Mouse (Mus musculus): ENCODE data around the gene Igsf8. TPM values are rescaled to one million over a fixed set of nuclear protein-coding genes. Genes with fewer than 3 reads are reported as not detected.

The Igsf8 gene
- polyA plus RNA-seq, 1 experiment from 2014 or later: 142 TPM

DNA sequence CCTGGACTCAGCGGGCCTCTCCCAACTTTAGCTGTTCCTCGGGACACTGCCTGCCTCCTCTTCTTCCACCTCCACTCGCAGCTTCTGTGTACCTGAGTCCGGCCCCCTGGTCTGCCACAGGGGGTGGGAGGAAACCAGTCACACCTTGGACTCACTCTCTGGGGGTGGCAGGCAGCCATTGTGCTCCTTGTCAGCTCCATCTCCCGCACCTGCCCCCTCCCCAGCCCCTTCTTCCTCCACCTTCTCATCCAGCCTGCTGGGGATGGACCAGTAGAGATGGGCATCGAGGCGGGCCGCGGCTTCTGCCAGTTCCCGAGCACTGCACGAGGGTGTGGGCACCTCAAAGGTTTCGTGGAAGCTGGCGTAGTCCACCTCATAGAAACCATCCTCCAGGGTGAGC is 61.3 kb downstream of the Igsf8 start:
- DNase-seq (ENCODE audit: low spot score): no peak
- Histone ChIP-seq H3K27me3 (ENCODE audit: insufficient read depth, poor library complexity, severe bottlenecking) (peaks cover 64% of the 10 kb centered on the region), H3K4me1 (replicated peaks) (peaks cover 77% of the 10 kb centered on the region), H3K9me3 (no peaks in the 10 kb centered on the region), H3K36me3 (peaks cover 36% of the 10 kb centered on the region), H3K27ac (peak overlapping the region; percentile 46), H3K4me3 (no peak overlapping the region)
- WGBS: 57% methylated on average over 13 of the region's 13 CpGs

DNA sequence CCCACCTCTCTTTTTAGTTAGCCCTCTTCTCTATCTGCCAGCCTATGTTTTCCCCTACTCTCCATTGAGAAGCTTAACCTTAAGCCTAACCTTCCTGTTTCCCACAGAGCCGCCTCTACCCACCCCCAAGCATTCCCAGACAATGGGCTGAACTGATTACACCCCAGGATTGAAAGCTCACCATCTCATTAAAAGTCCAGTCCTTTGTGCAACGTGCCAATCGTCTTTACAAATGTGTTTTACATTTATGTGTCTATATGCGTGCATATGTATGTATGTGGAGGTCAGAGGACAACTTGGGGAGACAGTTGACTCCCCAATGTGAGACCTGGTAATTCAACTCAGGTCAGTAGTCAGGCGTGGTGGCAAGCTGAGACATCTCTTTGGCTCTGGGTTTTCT is 61.9 kb downstream of the Igsf8 start:
- H3K27ac ChIP-seq: peak overlapping the region; percentile 46; the same call in 1 of the 2 replicates

DNA sequence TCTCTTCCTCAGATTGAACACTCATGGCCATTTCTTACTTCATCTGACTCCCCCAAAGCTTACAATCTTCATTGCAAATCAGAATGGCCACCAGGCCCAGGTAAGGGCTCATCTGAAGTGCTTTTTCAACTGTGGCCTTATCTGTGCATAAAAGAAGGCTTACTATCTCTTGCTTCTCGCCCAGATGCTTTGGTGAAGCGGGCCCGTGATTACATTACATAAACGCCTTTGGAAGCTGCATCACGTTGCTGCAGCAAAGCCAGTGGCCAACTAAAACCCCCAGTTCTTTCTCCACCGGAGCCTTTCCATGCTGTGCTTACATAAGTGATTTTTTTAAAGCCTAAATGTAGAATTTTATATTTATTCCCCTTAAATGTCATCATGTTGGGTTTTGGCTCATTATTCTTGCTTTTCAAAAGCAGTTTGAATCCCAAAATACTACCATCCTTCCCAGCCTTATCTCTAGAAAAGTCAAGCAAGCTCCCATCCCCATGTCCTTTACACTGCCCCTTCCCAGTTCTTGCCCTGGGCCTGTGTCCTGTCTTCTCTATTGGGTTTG is 62.4 kb downstream of the Igsf8 start:
- WGBS: 63% methylated on average over 6 of the region's 6 CpGs
- Histone ChIP-seq H3K4me1 (replicated peaks) (peaks cover 75% of the 10 kb centered on the region), H3K27ac (peak overlapping the region; percentile 57), H3K4me3 (no peak overlapping the region), H3K27me3 (ENCODE audit: insufficient read depth, poor library complexity, severe bottlenecking) (peaks cover 66% of the 10 kb centered on the region), H3K9me3 (no peaks in the 10 kb centered on the region), H3K36me3 (peaks cover 25% of the 10 kb centered on the region)
- DNase-seq (ENCODE audit: low spot score): no peak

More for the DNA sequence above, 61.9 kb downstream of the Igsf8 start:
- no peak for DNase-seq (ENCODE audit: low spot score)
- H3K27me3 ChIP-seq (ENCODE audit: insufficient read depth, poor library complexity, severe bottlenecking): peaks cover 65% of the 10 kb centered on the region
- peaks cover 30% of the 10 kb centered on the region for H3K36me3 ChIP-seq
- WGBS: 18% methylated on average over 5 of the region's 5 CpGs
- H3K4me3 ChIP-seq: no peak overlapping the region
- H3K4me1 ChIP-seq (replicated peaks): peaks cover 76% of the 10 kb centered on the region
- no peaks in the 10 kb centered on the region for H3K9me3 ChIP-seq

DNA sequence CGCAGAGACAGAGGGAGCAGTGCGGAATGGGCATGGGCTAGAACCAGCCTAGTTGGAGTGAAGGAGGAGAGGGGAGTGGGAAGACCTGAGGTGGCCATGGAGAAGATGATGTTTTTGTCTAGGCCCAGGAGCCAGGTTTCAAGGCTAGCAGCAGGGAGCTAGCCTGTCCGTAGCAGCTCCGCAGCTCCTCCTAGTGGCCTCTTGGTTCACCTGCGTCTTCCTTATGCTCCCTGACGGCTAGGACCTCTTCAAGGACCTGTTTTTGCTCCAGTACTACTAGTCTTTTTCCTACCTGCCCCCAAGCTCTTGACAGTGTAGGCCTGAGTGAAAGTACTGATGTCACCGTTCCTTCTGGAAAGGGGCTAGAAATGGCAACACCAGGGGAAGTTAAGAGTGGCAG is 63.3 kb downstream of the Igsf8 start:
- Histone ChIP-seq H3K4me1 (replicated peaks) (peaks cover 75% of the 10 kb centered on the region), H3K9me3 (no peaks in the 10 kb centered on the region), H3K4me3 (no peak overlapping the region), H3K36me3 (peaks cover 16% of the 10 kb centered on the region), H3K27me3 (ENCODE audit: insufficient read depth, poor library complexity, severe bottlenecking) (peaks cover 74% of the 10 kb centered on the region), H3K27ac (peak overlapping the region; percentile 57)
- peak; percentile 80 for DNase-seq (ENCODE audit: low spot score)
- 11% methylated on average over 7 of the region's 7 CpGs for WGBS

DNA sequence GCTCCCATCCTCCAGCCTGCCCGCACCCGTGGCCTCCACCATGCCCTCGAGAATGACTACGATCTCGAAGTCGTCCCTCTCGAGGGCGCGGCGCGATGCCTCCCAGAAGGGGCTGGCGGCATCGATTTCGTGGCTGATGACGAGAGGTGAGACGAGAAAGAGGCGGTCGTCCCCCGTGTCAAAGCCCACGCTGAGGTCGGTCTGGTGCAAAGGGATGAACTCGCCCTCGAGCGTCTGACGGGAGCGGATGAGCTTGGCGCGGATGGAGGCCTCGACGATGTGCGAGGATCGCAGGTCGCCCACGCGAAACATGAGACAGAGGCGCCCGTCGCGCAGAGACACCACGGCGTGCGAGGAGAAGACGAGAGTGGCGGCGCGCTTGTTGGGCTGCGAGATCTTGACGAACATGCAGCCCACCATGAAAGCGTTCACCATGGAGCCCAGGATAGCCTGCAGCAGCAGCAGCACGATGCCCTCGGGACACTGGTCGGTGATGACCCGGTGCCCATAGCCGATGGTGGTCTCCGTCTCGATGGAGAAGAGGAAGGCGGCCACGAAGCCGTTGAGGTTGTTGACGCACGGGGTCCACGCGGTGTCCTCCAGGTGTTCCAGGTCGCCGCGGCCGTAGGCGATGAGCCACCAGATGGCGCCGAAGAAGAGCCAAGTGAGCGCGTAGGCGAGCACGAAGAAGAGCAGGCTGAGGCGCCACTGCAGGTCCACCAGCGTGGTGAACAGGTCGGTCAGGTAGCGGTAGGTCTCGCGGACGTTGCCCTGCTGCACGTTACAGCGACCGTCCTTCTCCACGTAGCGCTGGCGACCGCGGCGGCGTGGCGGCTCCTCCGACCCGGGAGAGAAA is 64.5 kb downstream of the Igsf8 start:
- WGBS: 22% methylated on average over 94 of the region's 94 CpGs
- Histone ChIP-seq H3K4me3 (peak overlapping the region; percentile 56), H3K36me3 (peaks cover 4% of the 10 kb centered on the region; the same call in 1 of the 2 replicates), H3K27ac (peak overlapping the region; percentile 70), H3K4me1 (replicated peaks) (peaks cover 63% of the 10 kb centered on the region), H3K27me3 (ENCODE audit: insufficient read depth, poor library complexity, severe bottlenecking) (peaks cover 86% of the 10 kb centered on the region), H3K9me3 (no peaks in the 10 kb centered on the region)
- DNase-seq (ENCODE audit: low spot score): peak; percentile 75

- 52% methylated on average over 11 of the region's 11 CpGs for WGBS
- peak overlapping the region; percentile 56 for H3K4me3 ChIP-seq
These were observed 65.2 kb downstream of the Igsf8 start for GRCm38 (mm10) chr1:172326684-172327083.

GRCm38 (mm10) chr1:172327206-172328001 is 66.0 kb downstream of the Igsf8 start:
- no peak for DNase-seq (ENCODE audit: low spot score)
- Histone ChIP-seq H3K27ac (no peak overlapping the region), H3K27me3 (ENCODE audit: insufficient read depth, poor library complexity, severe bottlenecking) (peaks cover 89% of the 10 kb centered on the region), H3K4me3 (no peak overlapping the region), H3K4me1 (replicated peaks) (peaks cover 52% of the 10 kb centered on the region), H3K36me3 (no peaks in the 10 kb centered on the region), H3K9me3 (no peaks in the 10 kb centered on the region)
- WGBS: 85% methylated on average over 16 of the region's 16 CpGs

More at GRCm38 (mm10) chr1:172326684-172327083, 65.2 kb downstream of the Igsf8 start:
- peaks cover 59% of the 10 kb centered on the region for H3K4me1 ChIP-seq (replicated peaks)
- DNase-seq (ENCODE audit: low spot score): no peak
- H3K27me3 ChIP-seq (ENCODE audit: insufficient read depth, poor library complexity, severe bottlenecking): peaks cover 91% of the 10 kb centered on the region
- H3K36me3 ChIP-seq: no peaks in the 10 kb centered on the region
- no peak overlapping the region for H3K27ac ChIP-seq
- H3K9me3 ChIP-seq: no peaks in the 10 kb centered on the region

GRCm38 (mm10) chr1:172328041-172328440 is 66.6 kb downstream of the Igsf8 start:
- peaks cover 91% of the 10 kb centered on the region for H3K27me3 ChIP-seq (ENCODE audit: insufficient read depth, poor library complexity, severe bottlenecking)

GRCm38 (mm10) chr1:172328461-172328860 is 67.0 kb downstream of the Igsf8 start:
- WGBS: 83% methylated on average over 7 of the region's 7 CpGs

More at GRCm38 (mm10) chr1:172328041-172328440, 66.6 kb downstream of the Igsf8 start:
- 85% methylated on average over 3 of the region's 3 CpGs for WGBS
- Histone ChIP-seq H3K4me3 (no peak overlapping the region), H3K27ac (no peak overlapping the region), H3K4me1 (replicated peaks) (peaks cover 45% of the 10 kb centered on the region), H3K36me3 (no peaks in the 10 kb centered on the region), H3K9me3 (no peaks in the 10 kb centered on the region)
- no peak for DNase-seq (ENCODE audit: low spot score)

GRCm38 (mm10) chr1:172329131-172329530 is 67.7 kb downstream of the Igsf8 start, which contains the start of gene Kcnj9:
Kcnj9 (minus strand) TSS chr1:172329318.
- H3K4me3 ChIP-seq: peak within 1 kb of the TSS; percentile 7; the same call in 1 of the 2 replicates
- peaks cover 37% of the 10 kb centered on the region for H3K4me1 ChIP-seq (replicated peaks)

More at GRCm38 (mm10) chr1:172328461-172328860, 67.0 kb downstream of the Igsf8 start:
- Histone ChIP-seq H3K36me3 (no peaks in the 10 kb centered on the region), H3K4me1 (replicated peaks) (peaks cover 41% of the 10 kb centered on the region), H3K4me3 (no peak overlapping the region), H3K27ac (peak overlapping the region; percentile 25; the same call in 1 of the 2 replicates), H3K27me3 (ENCODE audit: insufficient read depth, poor library complexity, severe bottlenecking) (peaks cover 91% of the 10 kb centered on the region), H3K9me3 (no peaks in the 10 kb centered on the region)
- no peak for DNase-seq (ENCODE audit: low spot score)

DNA sequence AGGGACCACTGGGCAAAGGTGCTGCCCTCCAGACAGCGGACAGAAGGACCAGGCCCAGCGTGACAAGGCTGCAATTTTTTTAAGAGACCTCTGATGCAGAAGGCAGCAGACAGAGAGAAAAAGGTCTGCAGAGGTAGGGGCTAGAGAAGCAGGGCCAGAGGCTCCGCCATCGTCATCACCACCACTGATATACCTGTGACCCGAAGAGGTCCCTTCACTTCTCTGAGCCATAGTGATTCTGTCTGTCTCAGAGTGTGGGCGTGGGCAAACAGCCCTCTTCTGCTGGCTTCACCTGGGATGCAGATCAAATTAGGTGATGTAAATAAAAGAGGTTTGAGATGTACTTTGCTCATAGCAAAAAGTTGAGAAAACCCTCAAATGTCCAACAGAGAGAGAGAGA is 68.2 kb downstream of the Igsf8 start:
- H3K4me3 ChIP-seq: no peak overlapping the region
- WGBS: 71% methylated on average over 6 of the region's 6 CpGs
- H3K36me3 ChIP-seq: no peaks in the 10 kb centered on the region
- no peaks in the 10 kb centered on the region for H3K9me3 ChIP-seq
- peaks cover 34% of the 10 kb centered on the region for H3K4me1 ChIP-seq (replicated peaks)
- H3K27ac ChIP-seq: peak overlapping the region; percentile 62
- peaks cover 82% of the 10 kb centered on the region for H3K27me3 ChIP-seq (ENCODE audit: insufficient read depth, poor library complexity, severe bottlenecking)
- DNase-seq (ENCODE audit: low spot score): no peak

More at GRCm38 (mm10) chr1:172329131-172329530, 67.7 kb downstream of the Igsf8 start, which contains the start of gene Kcnj9:
- no peaks in the 10 kb centered on the region for H3K9me3 ChIP-seq
- peak within 1 kb of the TSS; percentile 62 for H3K27ac ChIP-seq
- H3K36me3 ChIP-seq: no peaks in the 10 kb centered on the region
- 27% methylated on average over 9 of the region's 9 CpGs for WGBS
- DNase-seq (ENCODE audit: low spot score): no peak
- H3K27me3 ChIP-seq (ENCODE audit: insufficient read depth, poor library complexity, severe bottlenecking): peaks cover 86% of the 10 kb centered on the region

DNA sequence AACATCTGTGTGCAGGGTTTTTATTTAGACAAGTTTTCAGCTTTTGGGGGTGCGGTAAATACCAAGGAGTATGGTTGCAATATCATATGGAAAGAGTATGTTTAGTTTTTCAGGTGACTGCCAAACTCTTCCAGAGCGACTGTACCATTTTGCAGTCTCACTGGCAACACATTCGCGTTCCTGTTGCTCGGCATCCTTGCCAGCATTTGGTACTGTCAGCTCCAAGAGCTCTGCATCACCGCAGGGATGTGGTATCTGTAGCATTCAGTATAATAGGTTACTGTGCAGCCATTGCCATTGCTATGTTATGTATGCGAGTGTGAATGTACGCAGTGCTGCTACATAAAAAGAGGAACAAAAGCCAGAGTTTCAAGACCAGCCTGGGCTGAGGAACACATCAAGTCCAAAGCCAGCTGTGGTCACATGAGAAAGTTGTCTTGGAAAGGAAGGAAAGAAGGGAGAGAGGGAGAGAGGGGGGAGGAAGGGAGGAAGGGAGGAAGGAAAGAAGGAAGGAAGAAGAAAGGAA is 70.0 kb downstream of the Igsf8 start:
- no peak for DNase-seq (ENCODE audit: low spot score)
- Histone ChIP-seq H3K9me3 (no peaks in the 10 kb centered on the region), H3K4me1 (replicated peaks) (peaks cover 19% of the 10 kb centered on the region), H3K4me3 (no peak overlapping the region), H3K27ac (no peak overlapping the region), H3K27me3 (ENCODE audit: insufficient read depth, poor library complexity, severe bottlenecking) (peaks cover 76% of the 10 kb centered on the region), H3K36me3 (no peaks in the 10 kb centered on the region)
- 76% methylated on average over 8 of the region's 8 CpGs for WGBS
